Mouse (Mus musculus) heart, embryonic 15.5 days (tissue): ENCODE data around the gene Dtx2. TPM values are rescaled to one million over a fixed set of nuclear protein-coding genes. Genes with fewer than 3 reads are reported as not detected.

Experiments
- ATAC-seq: fragments of 200-750 bp; cut with Nextera tagmentation; replicated peaks from 2 replicates; pipeline ENCODE4 v1.8.0; 2017; ENCODE audit warnings: low read depth, moderate TSS enrichment; ENCODE audit not compliant: insufficient number of reproducible peaks, insufficient read depth, low FRiP score
- H3K27ac ChIP-seq: fragments of 300-500 bp; sonication (generic); 2 replicates; pipeline ENCODE4 v1.5.1; 2015; ENCODE audit warnings: mild to moderate bottlenecking, inconsistent platforms
- H3K27me3 ChIP-seq: fragments of 300-500 bp; sonication (generic); 2 replicates; pipeline ENCODE4 v1.6.1; 2015; ENCODE audit warnings: inconsistent platforms
- H3K36me3 ChIP-seq: fragments of 300-500 bp; sonication (generic); 2 replicates; pipeline ENCODE4 v1.6.1; 2015; ENCODE audit warnings: mild to moderate bottlenecking, inconsistent platforms
- H3K4me1 ChIP-seq: fragments of 300-500 bp; sonication (generic); replicated peaks from 2 replicates; pipeline ENCODE4 v1.6.1; 2015; ENCODE audit warnings: inconsistent platforms
- H3K4me2 ChIP-seq: fragments of 300-500 bp; sonication (generic); 2 replicates; pipeline ENCODE4 v1.6.1; 2015; ENCODE audit warnings: inconsistent platforms, mild to moderate bottlenecking, moderate library complexity
- H3K4me3 ChIP-seq: fragments of 300-500 bp; sonication (generic); 2 replicates; pipeline ENCODE4 v1.5.1; 2015; ENCODE audit warnings: mild to moderate bottlenecking, inconsistent platforms
- H3K9ac ChIP-seq: fragments of 300-500 bp; sonication (generic); 2 replicates; pipeline ENCODE4 v1.6.1; 2015; ENCODE audit warnings: mild to moderate bottlenecking, inconsistent platforms
- H3K9me3 ChIP-seq: fragments of 300-500 bp; sonication (generic); replicated peaks from 2 replicates; pipeline ENCODE4 v1.6.1; 2016; ENCODE audit warnings: inconsistent platforms
- WGBS: fragments of 180-500 bp; shearing (Covaris S2); methylation state at CpG from one replicate; pipeline ENCODE4 v1.1.7; 2015; ENCODE audit warnings: mixed read lengths; 5-methylcytosine and 5-hydroxymethylcytosine counted together
- polyA plus RNA-seq: library from polyadenylated mRNA; unstranded; fragments of >200 nt; fragmentation: Nextera tagmentation; extraction: Ambion mirVana; gene quantifications from 2 replicates; pipeline ENCODE4 v1.2.1, GENCODE M21; 2015

Dtx2 gene
- 18.5 and 21.5 TPM in 2 replicates for polyA plus RNA-seq

GRCm38 (mm10) chr5:135994725-135995687, at the start of gene Dtx2:
Dtx2 (plus strand) TSS chr5:135994800.
- peak within 1 kb of the TSS; percentile 85 for H3K9ac ChIP-seq
- H3K4me1 ChIP-seq, result peaks cover 8% of the 10 kb centered on the region
- peak within 1 kb of the TSS; percentile 90 for H3K27ac ChIP-seq
- H3K27me3 ChIP-seq, result no peaks in the 10 kb centered on the region
- H3K36me3 ChIP-seq, result peaks cover 14% of the 10 kb centered on the region; the same call in 1 of the 2 replicates
- peak within 1 kb of the TSS; percentile 90 for H3K4me3 ChIP-seq
- peak; percentile 93 for ATAC-seq
- peak within 1 kb of the TSS; percentile 88 for H3K4me2 ChIP-seq
- WGBS, result under 1% methylated on average over 47 of the region's 47 CpGs
- no peaks in the 10 kb centered on the region for H3K9me3 ChIP-seq

GRCm38 (mm10) chr5:135945916-135946408, 48.6 kb upstream of the Dtx2 start:
- WGBS, result 33% methylated on average over 10 of the region's 10 CpGs
- Histone ChIP-seq H3K4me3 (0 out of 2 replicates have a peak overlapping the region, but pooled peaks have one; percentile 2), H3K27me3 (no peaks in the 10 kb centered on the region), H3K4me1 (peaks cover 10% of the 10 kb centered on the region), H3K9me3 (no peaks in the 10 kb centered on the region), H3K27ac (peak overlapping the region; percentile 51), H3K9ac (no peak overlapping the region), H3K4me2 (peak overlapping the region; percentile 48), H3K36me3 (no peaks in the 10 kb centered on the region)
- ATAC-seq, result peak; percentile 58; the same call in 1 of the 2 replicates

- 74% methylated on average over 5 of the region's 5 CpGs for WGBS
- Histone ChIP-seq H3K27ac (no peak overlapping the region), H3K9ac (no peak overlapping the region), H3K4me1 (peaks cover 10% of the 10 kb centered on the region), H3K9me3 (no peaks in the 10 kb centered on the region), H3K36me3 (no peaks in the 10 kb centered on the region), H3K4me3 (no peak overlapping the region), H3K27me3 (no peaks in the 10 kb centered on the region), H3K4me2 (peak overlapping the region; percentile 48; the same call in 1 of the 2 replicates)
- ATAC-seq, result no peak
Observed at GRCm38 (mm10) chr5:135946621-135947020, 48.0 kb upstream of the Dtx2 start.

- Histone ChIP-seq H3K4me3 (no peak overlapping the region), H3K9me3 (no peaks in the 10 kb centered on the region), H3K4me2 (no peak overlapping the region), H3K36me3 (no peaks in the 10 kb centered on the region), H3K9ac (no peak overlapping the region), H3K27ac (no peak overlapping the region), H3K27me3 (no peaks in the 10 kb centered on the region), H3K4me1 (peaks cover 6% of the 10 kb centered on the region)
- 80% methylated on average over 11 of the region's 11 CpGs for WGBS
- ATAC-seq, result no peak
Observed at GRCm38 (mm10) chr5:135950710-135951412, 43.7 kb upstream of the Dtx2 start.

- ATAC-seq, result no peak
- no peak overlapping the region for H3K4me3 ChIP-seq
- H3K27ac ChIP-seq, result no peak overlapping the region
- H3K9ac ChIP-seq, result no peak overlapping the region
- no peaks in the 10 kb centered on the region; the same call in 1 of the 2 replicates for H3K4me1 ChIP-seq
- no peaks in the 10 kb centered on the region for H3K36me3 ChIP-seq
- H3K4me2 ChIP-seq, result no peak overlapping the region
- whole genome bisulfite sequencing, result 80% methylated on average over 2 of the region's 2 CpGs
- H3K9me3 ChIP-seq, result no peaks in the 10 kb centered on the region
- no peaks in the 10 kb centered on the region for H3K27me3 ChIP-seq
Observed at GRCm38 (mm10) chr5:135951660-135952059, 42.9 kb upstream of the Dtx2 start.

- no peaks in the 10 kb centered on the region for H3K27me3 ChIP-seq
- peaks cover 4% of the 10 kb centered on the region for H3K4me1 ChIP-seq
- no peak overlapping the region for H3K4me2 ChIP-seq
- no peak overlapping the region for H3K9ac ChIP-seq
- no peak overlapping the region for H3K4me3 ChIP-seq
- 85% methylated on average over 2 of the region's 2 CpGs for WGBS
- ATAC-seq, result no peak
- no peak overlapping the region for H3K27ac ChIP-seq
- H3K9me3 ChIP-seq, result no peaks in the 10 kb centered on the region
- no peaks in the 10 kb centered on the region for H3K36me3 ChIP-seq
Observed at GRCm38 (mm10) chr5:135952830-135953229, 41.8 kb upstream of the Dtx2 start.

GRCm38 (mm10) chr5:135956300-135957206, 38.0 kb upstream of the Dtx2 start:
- 85% methylated on average over 9 of the region's 9 CpGs for WGBS
- H3K4me3 ChIP-seq, result peak overlapping the region; percentile 40

GRCm38 (mm10) chr5:135957207-135957974, 37.2 kb upstream of the Dtx2 start:
- H3K36me3 ChIP-seq, result no peaks in the 10 kb centered on the region
- no peak overlapping the region for H3K9ac ChIP-seq
- H3K27me3 ChIP-seq, result no peaks in the 10 kb centered on the region
- ATAC-seq, result peak; percentile 87
- peak overlapping the region; percentile 40 for H3K4me3 ChIP-seq
- WGBS, result 8% methylated on average over 28 of the region's 28 CpGs
- peak overlapping the region; percentile 86 for H3K27ac ChIP-seq
- H3K4me2 ChIP-seq, result peak overlapping the region; percentile 58
- H3K9me3 ChIP-seq, result no peaks in the 10 kb centered on the region
- H3K4me1 ChIP-seq, result peaks cover 16% of the 10 kb centered on the region

More at GRCm38 (mm10) chr5:135956300-135957206, 38.0 kb upstream of the Dtx2 start:
- Histone ChIP-seq H3K27me3 (no peaks in the 10 kb centered on the region), H3K4me1 (peaks cover 12% of the 10 kb centered on the region), H3K9me3 (no peaks in the 10 kb centered on the region), H3K36me3 (no peaks in the 10 kb centered on the region), H3K27ac (peak overlapping the region; percentile 86), H3K4me2 (peak overlapping the region; percentile 58), H3K9ac (no peak overlapping the region)
- no peak for ATAC-seq

- 91% methylated on average over 4 of the region's 4 CpGs for WGBS
Observed at GRCm38 (mm10) chr5:135958367-135958766, 36.2 kb upstream of the Dtx2 start.

GRCm38 (mm10) chr5:135959911-135960310, 34.7 kb upstream of the Dtx2 start:
- no peak overlapping the region for H3K4me3 ChIP-seq
- H3K4me1 ChIP-seq, result peaks cover 23% of the 10 kb centered on the region
- H3K36me3 ChIP-seq, result no peaks in the 10 kb centered on the region
- 86% methylated on average over 7 of the region's 7 CpGs for WGBS
- no peak overlapping the region for H3K27ac ChIP-seq
- no peaks in the 10 kb centered on the region for H3K9me3 ChIP-seq
- no peak for ATAC-seq
- no peak overlapping the region for H3K9ac ChIP-seq
- no peaks in the 10 kb centered on the region for H3K27me3 ChIP-seq
- no peak overlapping the region for H3K4me2 ChIP-seq

More at GRCm38 (mm10) chr5:135958367-135958766, 36.2 kb upstream of the Dtx2 start:
- H3K9ac ChIP-seq, result no peak overlapping the region
- no peaks in the 10 kb centered on the region for H3K36me3 ChIP-seq
- peak overlapping the region; percentile 86 for H3K27ac ChIP-seq
- H3K9me3 ChIP-seq, result no peaks in the 10 kb centered on the region
- H3K27me3 ChIP-seq, result no peaks in the 10 kb centered on the region
- peaks cover 21% of the 10 kb centered on the region for H3K4me1 ChIP-seq
- ATAC-seq, result no peak
- H3K4me2 ChIP-seq, result peak overlapping the region; percentile 58; the same call in 1 of the 2 replicates
- no peak overlapping the region for H3K4me3 ChIP-seq
